Mouse (Mus musculus) G1E (cell line): ENCODE data around the gene Snai3.

Experiments
- CTCF ChIP-seq: IDR thresholded peaks from 2 replicates; pipeline ENCODE4 v1.5.1; 2012; ENCODE audit warnings: low read depth, low read length, inconsistent platforms, mixed read lengths
- POLR2AphosphoS5 ChIP-seq: IDR thresholded peaks from 2 replicates; pipeline ENCODE4 v1.6.1; 2012; ENCODE audit warnings: low read depth, low read length, inconsistent platforms; ENCODE audit not compliant: insufficient replicate concordance
- TAL1 ChIP-seq: conservative IDR thresholded peaks from 2 replicates; pipeline ENCODE4 v1.6.1; 2012; ENCODE audit warnings: low read depth, low read length, inconsistent platforms, mixed read lengths

DNA sequence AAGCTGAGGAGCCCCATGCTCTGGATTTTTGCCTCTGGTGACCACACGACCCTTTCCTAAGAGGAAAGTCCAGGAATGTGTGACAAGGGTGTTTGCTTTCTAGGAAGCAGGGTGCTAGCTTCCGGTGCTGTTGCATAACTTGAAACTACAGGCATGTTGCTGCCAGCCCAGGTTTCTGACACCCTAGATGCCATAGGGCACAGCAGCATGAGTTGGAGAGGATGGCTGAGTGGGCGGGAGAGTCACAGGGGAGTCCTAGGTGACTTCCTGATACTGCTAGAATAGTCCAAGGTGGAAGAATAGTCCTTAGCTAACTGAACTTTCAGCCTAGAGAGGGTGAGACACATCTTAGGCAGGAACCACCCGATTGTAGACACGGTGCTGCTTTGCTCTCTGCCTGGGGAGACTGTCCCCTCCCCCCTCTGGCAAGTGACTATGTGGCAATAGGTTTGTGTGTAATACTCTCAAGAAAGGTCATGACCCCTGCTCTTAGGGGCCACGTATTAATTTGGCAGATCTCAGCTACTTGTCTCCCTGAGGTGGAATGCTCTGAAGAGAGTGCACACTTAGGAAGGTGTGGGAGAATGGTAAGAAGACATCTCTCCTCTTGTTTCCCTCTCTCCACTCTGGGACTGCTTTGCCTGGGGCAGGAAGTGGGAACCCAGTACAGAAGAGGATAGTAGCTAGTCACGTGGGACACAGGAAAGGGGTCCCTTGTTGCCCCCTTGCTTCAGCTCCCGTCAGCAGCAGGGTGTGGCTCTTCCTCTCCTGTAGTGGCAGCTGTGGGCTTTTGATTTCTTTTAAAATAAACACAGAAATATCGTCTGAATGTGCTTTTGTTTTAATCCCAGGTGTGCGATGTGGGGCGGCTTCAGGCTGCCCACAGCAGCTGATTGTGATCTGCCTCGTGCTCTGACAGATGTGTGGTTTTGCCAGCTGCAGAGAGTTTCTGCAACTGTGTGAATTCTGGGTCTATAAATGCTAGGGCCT, 3.4 kb upstream of the Snai3 start:
- TF ChIP-seq CTCF (no peak), TAL1 (no peak), POLR2AphosphoS5 (no peak)
